Mouse (Mus musculus): Measurements from ENCODE around the gene Gsk3a.

DNA sequence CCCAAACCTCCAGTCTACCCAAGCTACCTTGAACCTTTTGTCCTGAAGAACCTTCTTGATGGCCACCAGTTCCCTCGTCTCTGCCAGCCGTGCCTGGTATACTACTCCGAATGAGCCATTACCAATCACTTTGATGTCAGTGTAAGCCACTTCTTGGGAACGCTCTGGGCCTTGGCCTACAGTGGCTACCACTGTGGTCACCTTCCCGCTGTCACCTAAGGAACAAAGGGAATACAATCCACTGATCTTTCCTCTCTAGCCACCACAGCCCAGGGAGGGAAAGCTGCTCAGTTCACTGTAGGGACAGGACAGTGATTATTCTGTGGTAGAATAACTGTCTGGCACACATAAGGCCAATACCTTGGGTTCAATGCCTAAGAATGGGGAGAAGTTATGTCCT lies 2.1 kb downstream of the Gsk3a start:
- TF ChIP-seq CTCF (IDR thresholded peaks at IDR 0.05; ENCODE audit: control insufficient read depth, insufficient read depth, insufficient replicate concordance, low read depth, low read length): no peak
- TF ChIP-seq POLR2A (IDR thresholded peaks at IDR 0.05; ENCODE audit: control insufficient read depth, low read depth, low read length): no peak
